Mouse (Mus musculus) adrenal gland, postnatal 4 days (tissue): ENCODE results near the gene Gm28230. TPM values are rescaled to one million over a fixed set of nuclear protein-coding genes. Genes with fewer than 3 reads are reported as not detected.
A peak's percentile ranks its signal among the peaks of the same experiment; 100 is the strongest.

ENCODE experiments used
- DNase-seq, 2 experiments: peaks; one replicate each; pipeline ENCODE4 v3.0.0; 2021 to 2022; ENCODE audit warnings: low spot score in 2 of 2, mixed read lengths in 2 of 2
- total RNA-seq, 2 experiments: library from RNA; stranded (reverse); gene quantifications; 2 replicates each; pipeline ENCODE4 v1.2.3; 2021

Gene Gm28230
- total RNA-seq, 2 experiments from 2014 or later, result 1.4 to 3.7 TPM

DNA sequence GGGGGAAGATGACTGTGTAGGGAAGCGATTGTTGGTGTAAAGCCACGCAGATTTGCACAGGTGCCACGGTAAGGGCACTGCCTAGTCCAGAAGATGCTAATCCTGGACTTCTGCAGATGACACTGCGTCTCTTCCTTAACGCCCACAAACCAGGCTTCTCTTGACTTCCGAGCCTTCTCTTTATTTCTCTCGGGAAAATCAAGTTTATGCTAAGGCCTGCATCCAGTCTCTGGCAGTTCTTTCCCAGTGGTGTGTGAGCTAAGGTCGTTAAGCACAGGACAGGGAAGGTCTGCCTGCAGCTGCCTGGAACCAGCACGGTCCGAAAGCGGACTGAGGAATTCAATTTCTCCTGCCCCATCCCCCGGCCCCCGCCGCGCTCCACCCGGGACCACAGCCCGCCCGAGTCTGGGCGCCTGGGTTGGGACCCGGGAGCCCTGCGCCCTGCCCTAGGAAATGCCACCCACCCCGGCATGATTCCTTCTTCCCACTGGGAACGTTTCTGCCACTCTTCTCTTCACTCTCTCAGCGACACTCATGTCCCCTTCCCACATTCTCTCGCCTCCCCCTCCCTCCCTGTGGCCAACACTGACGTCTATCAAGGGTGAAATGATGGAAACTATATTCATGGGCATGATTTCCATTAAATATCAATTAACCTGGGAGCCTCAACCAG lies 22.7 kb upstream of the Gm28230 start:
- DNase-seq, result no peak

DNA sequence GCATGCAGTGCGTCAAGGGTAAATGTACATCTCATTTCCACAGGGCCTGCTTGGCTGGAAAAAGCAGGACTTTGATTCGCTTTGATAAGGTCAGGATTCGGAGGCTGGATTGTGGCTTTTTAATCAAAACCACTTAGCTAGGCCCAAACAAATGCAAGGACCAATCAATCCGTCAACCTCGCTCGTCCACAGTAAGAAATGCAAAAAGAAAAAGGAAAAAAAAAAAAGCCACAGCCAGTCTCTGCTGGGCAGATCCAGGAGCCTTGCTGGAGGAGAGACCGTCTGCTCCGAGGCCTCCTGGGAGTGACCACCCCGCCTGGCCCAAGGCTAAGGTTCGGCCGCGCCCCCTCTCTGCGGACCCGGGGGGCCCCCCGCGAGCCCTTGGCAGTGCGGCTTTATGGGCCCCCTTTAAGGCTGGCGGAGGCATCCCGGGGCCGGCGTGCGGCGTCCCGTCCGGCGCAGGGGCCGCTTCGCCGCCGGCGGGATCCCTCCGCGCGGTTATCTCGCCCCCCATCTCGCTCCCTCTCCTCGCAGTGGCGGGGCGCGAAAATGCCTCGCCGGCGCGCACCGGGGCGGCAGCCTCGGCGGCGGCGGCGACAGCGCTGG lies 22.0 kb upstream of the Gm28230 start, which contains the start of gene Hoxd8:
TSS of gene Hoxd8 (plus strand) at position 223 of the 606 bp plus-strand sequence.
- peak in 1 of 2 experiments; percentile 60 for DNase-seq

DNA sequence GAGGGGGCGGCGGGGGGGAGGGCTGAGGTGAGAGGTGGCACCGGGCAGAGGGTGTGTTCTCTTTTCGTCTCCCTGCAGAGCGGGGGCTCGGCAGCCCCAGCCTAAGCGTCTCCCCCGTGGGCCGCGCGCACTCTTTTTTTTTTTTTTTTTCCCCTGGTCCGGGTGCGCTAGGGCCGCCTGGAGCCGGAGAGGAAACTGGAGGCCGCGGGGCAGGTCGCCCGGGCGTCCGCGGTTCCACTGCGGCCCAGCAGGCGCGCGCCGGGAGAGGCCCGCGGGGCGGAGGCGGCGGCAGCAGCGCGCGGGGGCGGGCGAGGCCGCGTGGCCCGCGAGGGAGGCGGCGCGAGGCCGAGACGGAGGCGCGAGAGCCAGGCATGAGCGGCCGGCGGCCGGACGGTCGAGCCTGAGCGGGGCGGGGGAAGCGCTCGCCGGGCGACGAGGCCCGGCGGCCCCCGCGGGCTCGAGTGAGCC lies 21.5 kb upstream of the Gm28230 start:
- no peak for DNase-seq

DNA sequence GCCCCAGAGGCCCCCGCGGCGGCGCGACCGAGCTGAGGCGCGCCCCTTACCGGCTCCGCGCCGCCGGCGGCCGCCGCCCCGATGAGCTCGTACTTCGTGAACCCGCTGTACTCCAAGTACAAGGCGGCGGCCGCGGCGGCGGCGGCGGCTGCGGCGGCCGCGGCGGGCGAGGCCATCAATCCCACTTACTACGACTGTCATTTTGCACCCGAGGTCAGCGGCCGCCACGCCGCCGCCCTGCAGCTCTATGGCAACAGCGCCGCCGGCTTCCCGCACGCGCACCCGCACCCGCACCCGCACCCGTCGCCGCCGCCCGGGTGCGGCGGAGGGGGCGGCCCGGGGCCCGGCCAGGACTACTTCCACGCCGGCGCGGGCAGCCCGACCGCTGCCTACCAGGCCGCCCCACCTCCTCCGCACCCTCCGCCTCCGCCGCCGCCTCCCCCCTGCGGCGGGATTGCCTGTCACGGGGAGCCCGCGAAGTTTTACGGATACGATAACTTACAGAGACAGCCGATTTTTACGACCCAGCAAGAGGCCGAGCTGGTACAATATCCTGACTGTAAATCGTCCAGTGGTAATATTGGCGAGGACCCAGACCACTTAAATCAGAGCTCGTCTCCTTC lies 20.9 kb upstream of the Gm28230 start:
- no peak for DNase-seq

DNA sequence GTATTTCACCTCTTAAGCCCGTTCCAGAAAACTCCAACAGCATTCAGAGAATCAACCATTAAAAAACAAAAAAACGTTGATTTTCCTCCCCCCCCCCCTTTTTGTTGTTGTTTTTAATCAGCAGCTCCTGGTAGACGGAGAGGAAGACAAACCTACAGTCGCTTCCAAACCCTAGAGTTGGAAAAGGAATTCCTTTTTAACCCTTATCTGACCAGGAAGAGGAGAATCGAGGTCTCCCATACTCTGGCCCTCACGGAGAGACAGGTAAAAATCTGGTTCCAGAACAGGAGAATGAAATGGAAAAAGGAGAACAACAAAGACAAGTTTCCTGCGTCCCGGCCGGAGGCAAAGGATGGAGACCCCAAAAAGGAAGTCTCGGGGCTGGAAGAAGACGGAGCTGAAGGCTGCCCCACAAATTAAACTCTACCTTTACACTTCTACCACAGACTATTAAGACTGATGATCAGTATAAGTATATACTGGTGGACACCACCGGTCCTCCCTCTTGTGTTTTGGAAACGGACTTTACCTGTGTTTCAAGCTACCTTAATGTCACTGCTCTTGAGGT lies 20.1 kb upstream of the Gm28230 start:
- DNase-seq, result no peak

DNA sequence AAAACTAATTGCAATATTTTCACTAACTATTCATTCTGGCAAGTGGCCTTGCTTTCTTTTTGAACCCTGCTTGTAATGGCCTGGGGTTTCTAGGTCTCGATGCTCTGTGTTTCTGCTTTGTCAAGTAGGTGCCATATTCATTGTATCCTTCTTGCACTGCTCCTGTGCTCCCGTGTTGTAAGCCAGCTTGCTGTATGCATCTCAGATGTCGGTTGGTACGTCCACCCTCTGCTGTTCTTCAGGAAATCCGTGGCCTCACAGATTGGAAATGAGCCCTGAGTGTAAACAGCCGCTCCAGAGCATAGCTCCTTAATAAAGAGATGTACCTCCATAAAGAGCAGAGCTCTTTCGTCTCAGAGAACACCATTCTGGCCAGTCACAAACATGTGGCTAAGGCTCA lies 18.9 kb upstream of the Gm28230 start:
- no peak for DNase-seq

DNA sequence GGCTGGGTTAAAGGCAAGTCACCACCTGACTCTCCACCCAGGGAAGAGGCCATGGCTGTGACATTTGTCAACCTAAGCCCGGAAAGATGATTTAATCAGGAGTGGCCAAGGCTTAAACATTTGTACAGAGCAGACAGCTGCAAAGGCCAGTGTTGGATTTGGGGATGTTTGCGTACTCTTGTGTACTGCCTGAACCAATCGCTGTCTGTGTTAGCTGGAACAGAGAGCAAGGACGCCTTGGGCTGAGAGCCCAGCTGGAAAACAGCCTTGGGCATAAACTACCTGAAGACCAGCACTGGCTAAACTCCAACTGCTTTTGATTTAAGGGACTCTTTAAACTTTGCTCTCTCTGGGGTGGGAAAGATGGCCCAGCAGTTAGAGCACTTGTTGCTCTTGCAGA lies 17.9 kb upstream of the Gm28230 start:
- DNase-seq, result no peak

DNA sequence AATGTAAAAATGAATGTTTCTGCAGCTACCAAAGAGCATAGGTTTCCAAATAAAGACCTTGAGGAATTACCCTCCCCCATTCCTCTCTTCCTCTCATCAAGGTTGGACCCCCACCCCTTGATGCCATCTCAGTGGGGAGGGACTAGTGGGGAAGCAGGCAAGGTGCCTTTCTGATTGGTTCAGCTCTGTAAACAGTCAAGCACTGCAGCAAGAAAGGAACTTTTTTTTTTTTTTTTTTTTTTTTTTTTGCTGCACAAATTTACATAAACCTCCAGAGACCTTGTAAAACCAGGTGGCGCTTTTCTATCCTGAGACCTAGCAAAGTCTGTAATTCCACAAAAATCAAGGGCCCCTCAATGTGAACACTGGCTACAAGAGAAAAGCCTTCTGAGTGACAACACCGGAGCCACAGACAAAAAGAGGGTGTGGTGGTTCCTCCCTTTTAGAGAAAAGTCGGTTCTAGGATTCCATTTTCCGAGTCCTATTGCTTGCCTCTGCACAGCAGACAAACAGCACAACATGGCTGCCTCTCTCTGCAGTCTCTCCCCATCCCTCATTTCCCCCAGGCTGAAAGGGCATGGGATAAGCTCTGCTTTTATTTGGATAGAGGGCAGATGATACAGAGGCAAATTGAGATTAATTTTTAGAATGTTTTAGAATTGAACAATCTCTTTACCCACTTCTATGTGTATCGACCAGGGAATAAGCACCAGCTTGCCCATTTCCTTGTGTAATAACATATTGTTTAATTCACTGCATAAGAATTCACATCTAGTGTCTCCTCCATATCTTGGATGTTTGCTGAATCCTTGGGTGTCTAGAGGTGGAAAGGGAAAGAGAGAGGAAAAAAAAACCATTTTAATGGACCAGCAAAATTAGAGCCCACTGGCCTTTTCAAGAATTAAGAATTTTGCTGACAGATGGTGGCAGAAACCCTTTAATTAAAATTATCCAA lies 16.8 kb upstream of the Gm28230 start:
- DNase-seq, result no peak

DNA sequence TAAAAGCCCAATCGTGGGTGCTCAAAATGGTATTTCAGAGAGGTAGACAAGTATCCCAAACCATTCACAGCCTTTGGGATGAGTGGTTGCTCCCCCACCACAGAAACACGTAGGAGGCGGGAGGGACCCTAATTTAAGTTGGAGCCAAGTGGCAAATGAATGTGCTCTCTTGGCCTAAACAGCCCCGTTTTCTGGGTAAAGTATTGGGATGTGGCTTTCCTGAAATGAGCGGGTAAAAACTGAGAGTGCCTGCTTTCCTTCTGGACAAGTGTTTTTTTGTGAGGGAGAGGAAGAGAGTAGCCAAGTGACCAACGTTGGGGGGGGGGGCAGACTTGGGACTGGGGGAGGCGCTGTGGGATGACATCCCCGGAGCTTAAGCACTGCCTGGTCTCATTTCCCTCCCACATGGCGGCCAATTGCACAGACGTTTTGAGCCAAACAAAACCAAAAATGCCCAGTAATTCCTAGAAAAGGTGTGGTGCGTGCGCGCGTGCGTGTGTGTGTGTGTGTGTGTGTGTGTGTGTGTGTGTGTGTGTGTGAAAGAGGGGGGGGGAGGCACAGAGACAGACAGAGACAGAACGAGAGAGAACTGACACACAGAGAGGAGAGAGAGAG lies 15.5 kb upstream of the Gm28230 start:
- DNase-seq, result no peak

DNA sequence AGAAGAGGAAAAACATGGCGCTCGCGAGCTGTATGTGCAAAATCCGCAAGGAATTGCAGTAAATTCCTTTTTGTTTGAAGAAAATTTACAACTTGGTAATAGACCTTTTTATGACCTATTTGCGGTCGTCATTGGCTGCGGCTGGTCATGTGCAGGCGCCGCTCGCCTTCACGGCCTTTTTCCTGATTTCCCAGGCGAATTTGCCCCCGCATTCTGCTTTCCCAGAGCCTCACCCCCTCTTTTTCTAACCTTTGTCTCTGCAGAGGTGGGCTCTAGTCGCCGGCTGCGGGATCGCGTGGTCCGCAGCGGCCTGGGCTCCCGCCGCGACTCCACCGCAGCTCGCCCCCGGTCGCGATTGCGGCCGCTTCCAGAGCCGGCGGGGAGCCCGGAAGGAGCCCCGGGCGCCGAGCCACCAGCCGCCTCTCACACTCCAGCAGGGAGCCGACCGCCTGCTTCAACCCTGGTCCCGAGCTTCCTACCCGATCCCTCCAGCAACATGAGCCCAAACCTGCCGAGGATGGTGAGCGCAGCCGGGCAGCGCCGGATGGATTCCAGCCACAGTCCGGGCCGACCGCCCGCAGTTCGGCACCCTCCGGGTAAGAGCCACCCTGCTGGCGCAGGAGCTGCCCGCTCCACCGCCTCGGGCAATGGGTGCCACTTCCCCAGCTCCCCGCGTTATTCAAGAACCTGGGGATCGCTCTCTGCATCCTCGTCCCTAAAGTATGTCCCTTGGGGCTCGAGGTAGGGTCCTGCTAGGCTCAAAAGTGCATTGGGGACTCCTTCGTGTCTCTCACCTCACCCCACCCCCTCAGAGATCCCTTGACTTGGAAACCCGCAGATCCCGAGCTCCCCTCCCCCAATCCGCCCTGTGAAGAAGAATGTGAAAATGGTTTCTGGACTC lies 14.6 kb upstream of the Gm28230 start, which contains the start of the genes Hoxd3 and Hoxd4:
TSS of gene Hoxd3 (plus strand) at position 207 of the 901 bp plus-strand sequence.
TSS of gene Hoxd4 (plus strand) at position 209 of the 901 bp plus-strand sequence.
- peak in 1 of 2 experiments; percentile 43 for DNase-seq

DNA sequence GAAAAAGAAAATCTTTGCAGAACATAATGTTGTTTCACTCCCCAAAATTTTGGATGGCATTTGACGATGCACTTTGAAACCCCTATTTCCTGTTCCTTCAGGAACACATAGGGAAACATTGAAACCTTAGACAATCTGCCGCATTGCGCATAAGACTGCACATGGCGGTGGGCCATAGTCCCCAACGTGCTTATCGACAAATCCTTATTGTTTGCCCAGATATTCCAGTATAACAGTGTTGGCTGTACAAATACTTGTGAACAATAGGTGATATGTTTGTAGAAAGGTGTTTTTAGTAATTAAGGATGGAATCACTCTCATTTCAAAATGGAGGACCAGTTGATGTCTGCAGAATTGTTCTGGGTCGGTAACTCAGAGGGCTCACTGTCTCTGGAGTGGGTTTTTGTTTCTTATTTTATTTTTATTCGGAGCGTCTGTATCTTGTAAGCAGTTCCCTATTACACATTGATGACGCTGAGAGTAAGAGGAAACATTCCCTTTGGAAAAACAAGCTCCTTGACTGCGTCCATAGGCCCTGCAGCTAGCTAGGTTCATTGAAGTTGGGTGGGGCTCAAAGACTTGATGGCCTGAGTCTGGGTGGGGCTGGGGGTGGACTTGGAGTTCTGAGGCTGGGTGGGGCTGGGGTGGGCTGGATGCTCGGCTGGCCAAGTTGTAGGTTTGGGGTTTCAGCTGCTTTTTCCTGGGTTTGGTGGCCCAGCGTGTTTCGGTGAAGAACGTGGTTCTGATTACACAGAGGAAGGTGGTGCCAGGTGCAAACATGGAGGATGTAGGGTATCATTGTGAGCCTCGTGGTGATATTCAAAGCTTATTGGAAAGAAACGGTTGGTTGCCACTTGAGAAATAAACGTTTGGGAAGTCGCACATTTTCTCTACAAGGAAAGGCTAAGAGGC lies 13.0 kb upstream of the Gm28230 start:
- no peak for DNase-seq

DNA sequence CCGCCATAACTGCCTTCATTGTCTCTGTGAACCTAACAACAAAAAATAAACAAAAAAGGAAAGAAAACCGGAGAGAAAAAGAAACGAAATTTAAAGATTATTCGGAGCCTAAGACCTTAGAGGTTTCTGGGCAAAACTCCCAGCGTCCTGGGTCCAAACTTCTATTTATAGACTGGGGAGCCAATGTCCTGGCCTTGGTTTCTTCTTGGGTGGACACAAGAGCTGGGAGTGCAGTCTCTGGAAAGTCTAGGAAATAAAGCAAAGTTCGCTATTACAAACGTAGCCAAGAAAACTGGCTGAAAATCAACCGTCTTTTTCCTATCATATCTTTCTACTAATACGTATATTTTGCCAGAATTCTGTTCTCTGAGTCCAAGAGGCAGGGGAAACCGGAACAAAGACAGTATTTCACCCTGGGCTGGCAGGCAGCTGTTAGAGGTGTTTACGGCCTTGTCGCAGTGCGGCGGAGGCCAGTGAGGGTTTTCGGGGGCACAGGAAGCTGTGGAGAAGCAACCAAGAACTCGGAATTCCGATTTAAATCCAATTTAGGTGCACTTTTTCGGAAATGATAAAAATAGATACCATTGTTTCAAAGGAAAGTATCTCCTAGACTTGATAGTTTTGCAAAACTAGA lies 12.3 kb upstream of the Gm28230 start:
- no peak for DNase-seq

DNA sequence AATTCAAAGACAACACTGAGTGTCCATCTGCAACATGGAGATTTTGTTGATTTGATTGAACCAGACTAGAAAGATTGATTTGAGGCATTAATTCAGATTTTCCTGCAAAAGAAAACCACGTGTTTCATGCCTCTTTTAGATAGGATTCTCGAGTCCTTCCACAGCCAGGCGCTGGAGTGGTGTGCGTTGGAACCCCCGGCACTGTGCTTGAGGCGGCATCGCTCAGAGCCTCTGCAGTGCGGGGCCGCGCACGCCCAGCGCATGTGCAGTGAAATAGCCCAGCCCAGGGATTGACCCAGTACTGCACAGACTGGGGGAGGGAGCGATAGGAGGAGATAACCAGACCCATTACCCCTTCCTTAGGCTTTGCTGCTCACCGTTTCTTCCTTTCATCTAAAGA lies 11.6 kb upstream of the Gm28230 start:
- no peak for DNase-seq

DNA sequence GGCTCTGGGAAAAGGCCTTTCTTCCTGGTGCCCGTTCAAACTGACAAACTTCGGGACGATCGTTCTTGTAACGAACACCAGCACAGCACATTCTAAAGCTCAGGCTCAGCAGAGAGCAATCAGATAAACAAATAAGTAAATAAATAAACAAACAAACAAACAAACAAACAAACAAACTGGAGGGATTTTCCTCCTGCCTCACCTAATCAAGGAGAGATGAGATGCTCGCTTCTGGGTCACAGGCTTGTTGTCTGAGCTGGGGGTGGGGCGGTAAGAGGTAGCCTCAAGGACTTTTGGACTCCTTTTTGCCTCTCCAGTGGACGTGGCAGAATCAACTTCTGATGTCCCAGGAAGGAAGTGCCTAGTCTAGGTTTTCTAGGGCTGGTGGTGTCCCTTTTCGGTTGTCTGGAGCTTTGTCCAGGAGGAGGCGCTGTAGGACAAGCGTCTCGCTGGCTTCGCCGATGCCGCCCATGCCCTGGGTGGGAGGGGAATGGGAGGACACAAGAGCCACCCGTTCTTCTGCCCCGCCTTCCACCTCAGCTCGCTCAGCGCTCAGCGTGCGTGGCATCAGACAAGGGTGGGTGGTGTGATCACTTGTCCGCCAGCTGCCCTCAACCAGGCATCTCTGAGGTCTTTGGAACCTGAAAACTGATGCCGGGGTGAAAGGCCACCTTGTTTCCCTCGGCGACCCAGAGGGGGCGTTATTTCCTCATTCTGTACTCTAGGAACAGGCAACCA lies 10.9 kb upstream of the Gm28230 start:
- peak; percentile 85 to 92 for DNase-seq

DNA sequence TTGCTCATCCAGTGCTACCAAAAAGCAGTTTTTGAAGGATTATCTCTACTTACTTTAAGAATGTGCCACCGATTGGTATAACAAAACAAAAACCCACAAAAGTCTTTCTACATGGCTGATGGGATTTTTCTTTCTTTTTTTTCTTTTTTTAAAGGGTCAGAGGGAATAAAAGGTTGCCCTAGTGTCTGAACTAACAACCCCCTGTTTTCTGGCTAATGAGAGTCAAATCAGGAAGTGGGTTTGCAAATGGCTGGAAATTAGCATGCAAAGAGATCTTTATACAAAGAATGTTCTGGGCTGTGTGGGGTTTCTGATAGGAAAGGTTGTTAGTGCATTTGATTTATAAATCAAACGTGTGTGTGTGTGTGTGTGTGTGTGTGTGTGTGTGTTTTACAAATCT lies 6.1 kb upstream of the Gm28230 start:
- DNase-seq, result no peak

DNA sequence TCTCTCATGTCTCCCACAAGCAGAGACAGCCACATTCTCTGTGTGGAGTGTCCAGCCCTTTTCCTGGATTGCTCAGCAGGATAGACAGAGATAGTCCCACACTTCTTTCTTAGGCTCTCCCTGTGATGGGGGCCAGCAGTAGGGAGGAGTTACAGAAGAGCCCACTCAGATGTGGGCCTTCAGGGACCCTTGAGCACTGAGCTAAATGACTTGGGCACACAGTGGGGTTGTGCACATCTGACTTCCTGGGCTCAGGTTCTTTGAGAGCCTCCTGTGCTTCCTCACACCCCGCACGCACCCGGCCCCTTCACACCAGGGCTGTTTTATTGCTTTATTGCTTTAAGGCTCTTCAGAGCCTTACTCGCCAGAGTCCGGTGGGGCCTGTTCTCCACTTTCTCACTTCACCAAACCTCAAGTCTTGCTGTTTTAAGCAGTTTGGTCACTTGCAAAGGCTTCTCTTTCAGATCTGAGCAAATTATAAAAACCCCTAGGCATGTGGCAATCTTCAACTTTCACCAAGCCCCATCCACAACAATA lies 5.5 kb upstream of the Gm28230 start:
- no peak for DNase-seq

DNA sequence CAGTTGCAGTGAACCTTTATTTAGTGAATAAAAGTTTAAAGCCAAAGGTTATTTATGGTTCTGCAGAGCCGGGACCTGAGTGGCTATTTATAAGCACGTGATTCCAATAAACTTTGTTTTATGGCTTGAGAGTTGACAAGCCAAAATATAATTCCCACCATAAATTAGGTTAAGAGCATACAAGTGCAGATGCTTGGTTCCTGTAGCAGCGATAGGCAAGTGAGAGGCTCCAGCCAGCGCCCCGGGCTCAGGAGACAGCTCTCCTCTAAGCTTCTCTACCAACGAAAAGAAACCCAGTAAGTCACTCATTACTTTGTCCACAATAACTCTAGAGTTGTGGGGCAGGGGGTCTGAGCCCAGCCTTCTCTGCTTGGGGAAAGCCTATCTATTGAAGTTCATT lies 4.6 kb upstream of the Gm28230 start:
- no peak for DNase-seq
